Mouse (Mus musculus): ENCODE data around the gene Bex3. TPM values are rescaled to one million over a fixed set of nuclear protein-coding genes. Genes with fewer than 3 reads are reported as not detected.

The Bex3 gene
- polyA plus RNA-seq, 1 experiment from 2014 or later: 585 TPM

GRCm38 (mm10) chrX:136319953-136320352 is 49.9 kb downstream of the Bex3 start:
- Histone ChIP-seq H3K4me2 (replicated peaks) (no peak overlapping the region), H3K9ac (no peak overlapping the region), H3K4me1 (no peaks in the 10 kb centered on the region), H3K27ac (no peak overlapping the region), H3K4me3 (no peak overlapping the region), H3K27me3 (no peaks in the 10 kb centered on the region), H3K9me3 (no peaks in the 10 kb centered on the region), H3K36me3 (no peaks in the 10 kb centered on the region)
- ATAC-seq (ENCODE audit: insufficient number of reproducible peaks, insufficient read depth, low FRiP score, low TSS enrichment): no peak
- WGBS: 70% methylated on average over 4 of the region's 4 CpGs

Other genes starting within 250 kb of the Bex3 start
- gene Arxes1, start 236.9 kb upstream of the Bex3 start, polyA plus RNA-seq (2016; fragmentation: Nextera tagmentation; extraction: Ambion mirVana): 46.1 and 49.2 TPM in 2 replicates
- 192 and 203 TPM in 2 replicates for gene Bex2, start 202.0 kb upstream of the Bex3 start, polyA plus RNA-seq (2016; fragmentation: Nextera tagmentation; extraction: Ambion mirVana)
- 0.10 TPM in 1 of 2 replicates, not detected in the other for gene Nxf3, start 185.0 kb upstream of the Bex3 start, polyA plus RNA-seq (2016; fragmentation: Nextera tagmentation; extraction: Ambion mirVana)
- 68.5 and 68.7 TPM in 2 replicates for gene Bex4, start 131.3 kb upstream of the Bex3 start, polyA plus RNA-seq (2016; fragmentation: Nextera tagmentation; extraction: Ambion mirVana)
- gene Tceal8, start 97.9 kb upstream of the Bex3 start, polyA plus RNA-seq (2016; fragmentation: Nextera tagmentation; extraction: Ambion mirVana): 191 and 215 TPM in 2 replicates
- 9.8 and 10.9 TPM in 2 replicates for gene Tceal5, start 66.4 kb upstream of the Bex3 start, polyA plus RNA-seq (2016; fragmentation: Nextera tagmentation; extraction: Ambion mirVana)
- 9.8 and 12.1 TPM in 2 replicates for gene Tceal7, start 55.5 kb upstream of the Bex3 start, polyA plus RNA-seq (2016; fragmentation: Nextera tagmentation; extraction: Ambion mirVana)
- gene Bex1, start 54.7 kb upstream of the Bex3 start, polyA plus RNA-seq (2016; fragmentation: Nextera tagmentation; extraction: Ambion mirVana): 86.3 and 86.5 TPM in 2 replicates
- 593 and 600 TPM in 2 replicates for gene Tceal9, start 25.2 kb upstream of the Bex3 start, polyA plus RNA-seq (2016; fragmentation: Nextera tagmentation; extraction: Ambion mirVana)
- not detected in 2 replicates for gene Kir3dl1, start 247.7 kb downstream of the Bex3 start, polyA plus RNA-seq (2016; fragmentation: Nextera tagmentation; extraction: Ambion mirVana)